In the genomic region with DNA sequence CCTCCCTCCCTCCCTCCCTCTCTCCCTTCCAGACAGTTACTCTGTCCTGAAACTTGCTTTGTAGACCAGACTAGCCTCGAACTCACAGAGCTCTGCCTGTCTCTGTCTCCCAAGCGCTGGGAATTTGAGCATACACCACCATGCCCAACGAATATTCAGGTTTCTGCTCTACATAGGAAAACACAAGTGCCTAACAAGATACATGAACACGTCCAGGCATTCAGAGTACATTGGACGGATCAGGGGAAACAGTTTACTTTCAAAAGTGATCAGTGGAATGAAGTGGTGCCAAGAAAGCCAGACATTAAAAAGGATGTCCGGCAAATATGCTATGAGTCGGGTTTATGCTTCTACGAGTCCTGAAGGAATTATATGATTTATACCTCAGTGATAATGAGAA, we compare ENCODE assay signal across 22 mouse cellular contexts.
A peak's percentile ranks its signal among the peaks of the same experiment; 100 is the strongest.
DNase-seq lines count a peak whose midpoint lies in the region; ATAC-seq and TF ChIP-seq lines count a peak whose summit lies in the region.
"Had no signal": no experiment of that assay in that cellular context is flagged by ENCODE, and none has a peak within 500 bp of the region (broad histone marks: within the 10 kb centered on the region; RNA-seq: fewer than 3 reads in every experiment).

No protein-coding gene starts in this region.

- H3K27ac ChIP-seq in heart, embryonic 10.5 days, result no peak overlapping the region
- H3K27ac ChIP-seq in midbrain, embryonic 11.5 days (ENCODE audit: low read depth, low read length), result no peak overlapping the region
- H3K27ac ChIP-seq in midbrain, embryonic 14.5 days (replicated peaks; ENCODE audit: low read depth, low read length), result no peak overlapping the region
- no peak overlapping the region for H3K27ac ChIP-seq in lung, postnatal 0 days (ENCODE audit: low read length)

- ATAC-seq in midbrain, embryonic 11.5 days (ENCODE audit: low FRiP score), result no peak
- ATAC-seq in midbrain, embryonic 14.5 days (ENCODE audit: low FRiP score, low TSS enrichment), result no peak
- ATAC-seq in lung, postnatal 0 days, result no peak
- ATAC-seq: activated CD4-positive, CD25-positive, alpha-beta regulatory T cell, adult 4 months; CD4-positive, CD25-positive, alpha-beta regulatory T cell, adult 4 months; Patski had no signal

- H3K4me3 ChIP-seq in heart, embryonic 10.5 days, result no peak overlapping the region
- H3K4me3 ChIP-seq in midbrain, embryonic 11.5 days (ENCODE audit: low read depth, low read length), result no peak overlapping the region
- H3K4me3 ChIP-seq in midbrain, embryonic 14.5 days (replicated peaks; ENCODE audit: low read depth, low read length), result no peak overlapping the region
- no peak overlapping the region for H3K4me3 ChIP-seq in lung, postnatal 0 days (ENCODE audit: low read depth, low read length)

- no peak for TF ChIP-seq EP300 in lung, postnatal 0 days (IDR thresholded peaks at IDR 0.05)

- 86% methylated on average over 8 of the region's 8 CpGs for WGBS in heart, embryonic 10.5 days
- WGBS in midbrain, embryonic 11.5 days, result 86% methylated on average over 8 of the region's 8 CpGs
- WGBS in midbrain, embryonic 14.5 days, result 86% methylated on average over 8 of the region's 8 CpGs
- WGBS in lung, postnatal 0 days, result 69% methylated on average over 8 of the region's 8 CpGs

- DNase-seq in heart, adult 11 months, result peak; percentile 55
- DNase-seq in heart, embryonic 10.5 days (ENCODE audit: low spot score), result no peak
- peak; percentile 74 for DNase-seq in midbrain, embryonic 11.5 days (ENCODE audit: low spot score, missing footprints)
- DNase-seq in midbrain, embryonic 14.5 days, result no peak
- DNase-seq in CD4-positive helper T cell, adult 2 months (ENCODE audit: low read depth, low spot score), result peak; percentile 7
- DNase-seq in lung, postnatal 0 days (ENCODE audit: low spot score), result no peak
- DNase-seq: adrenal gland, adult 2 months; adrenal gland, adult 8-10 months; adrenal gland, postnatal 10 days; adrenal gland, postnatal 14 days; adrenal gland, postnatal 25 days; adrenal gland, postnatal 36 days; B cell, adult 2 months; cerebellum, adult 11 months; cerebellum, adult 11-12 months; cerebellum, adult 18-20 months; cerebellum, adult 2 months had no signal

- H3K4me1 ChIP-seq in heart, embryonic 10.5 days, result peaks cover 10% of the 10 kb centered on the region
- H3K4me1 ChIP-seq in midbrain, embryonic 11.5 days (ENCODE audit: control insufficient read depth, insufficient read depth, low read length), result no peaks in the 10 kb centered on the region
- no peaks in the 10 kb centered on the region for H3K4me1 ChIP-seq in midbrain, embryonic 14.5 days (ENCODE audit: control insufficient read depth, insufficient read depth, low read length)
- H3K4me1 ChIP-seq in lung, postnatal 0 days (ENCODE audit: insufficient read depth, low read depth, low read length), result no peaks in the 10 kb centered on the region

- no peaks in the 10 kb centered on the region for H3K36me3 ChIP-seq in heart, embryonic 10.5 days
- H3K36me3 ChIP-seq in midbrain, embryonic 11.5 days (ENCODE audit: control insufficient read depth, insufficient read depth, low read length), result no peaks in the 10 kb centered on the region
- H3K36me3 ChIP-seq in midbrain, embryonic 14.5 days (ENCODE audit: control insufficient read depth, insufficient read depth, low read length), result no peaks in the 10 kb centered on the region
- no peaks in the 10 kb centered on the region for H3K36me3 ChIP-seq in lung, postnatal 0 days (ENCODE audit: insufficient read depth, low read length)

- H3K9ac ChIP-seq in midbrain, embryonic 11.5 days (ENCODE audit: low read length), result no peak overlapping the region
- H3K9ac ChIP-seq in midbrain, embryonic 14.5 days (replicated peaks; ENCODE audit: low read length), result no peak overlapping the region
- no peak overlapping the region for H3K9ac ChIP-seq in lung, postnatal 0 days (replicated peaks; ENCODE audit: low read depth)

- no peaks in the 10 kb centered on the region for H3K9me3 ChIP-seq in heart, embryonic 10.5 days
- no peaks in the 10 kb centered on the region for H3K9me3 ChIP-seq in midbrain, embryonic 11.5 days (ENCODE audit: control insufficient read depth, low read length)
- H3K9me3 ChIP-seq in midbrain, embryonic 14.5 days (ENCODE audit: control insufficient read depth, low read length), result no peaks in the 10 kb centered on the region
- no peaks in the 10 kb centered on the region for H3K9me3 ChIP-seq in lung, postnatal 0 days (ENCODE audit: low read length)
- H3K9me3 ChIP-seq: G1E had no signal

- no peak for TF ChIP-seq CTCF in lung, postnatal 0 days (IDR thresholded peaks at IDR 0.05)

- H3K27me3 ChIP-seq in heart, embryonic 10.5 days (ENCODE audit: insufficient read depth, poor library complexity, severe bottlenecking), result no peaks in the 10 kb centered on the region
- no peaks in the 10 kb centered on the region for H3K27me3 ChIP-seq in midbrain, embryonic 11.5 days (ENCODE audit: control insufficient read depth, insufficient read depth, low read length)
- no peaks in the 10 kb centered on the region for H3K27me3 ChIP-seq in midbrain, embryonic 14.5 days (ENCODE audit: control insufficient read depth, insufficient read depth, low read length)
- no peaks in the 10 kb centered on the region for H3K27me3 ChIP-seq in lung, postnatal 0 days (replicated peaks; ENCODE audit: insufficient read depth, low read length)
- H3K27me3 ChIP-seq: CH12.LX, Patski had no signal

- no peak overlapping the region for H3K4me2 ChIP-seq in midbrain, embryonic 11.5 days
- no peak overlapping the region for H3K4me2 ChIP-seq in midbrain, embryonic 14.5 days (ENCODE audit: low read length)
- no peak overlapping the region for H3K4me2 ChIP-seq in lung, postnatal 0 days (replicated peaks; ENCODE audit: low read depth, low read length)

Comparison
In these comparisons a context has a peak if more than half of its experiments do, and no peak if none do; other contexts are left out.
1. DNase-seq: peak in heart, adult 11 months (single experiment), midbrain, embryonic 11.5 days (single experiment) and CD4-positive helper T cell, adult 2 months (single experiment); none in heart, embryonic 10.5 days (single experiment), midbrain, embryonic 14.5 days (single experiment) and lung, postnatal 0 days (single experiment).